Mouse (Mus musculus): Measurements from ENCODE around the gene Cdc27. TPM values are rescaled to one million over a fixed set of nuclear protein-coding genes. Genes with fewer than 3 reads are reported as not detected.
"Not testable (repeated sequence)": the region's sequence is repeated elsewhere in the genome, so short reads cannot be mapped to it uniquely, and the experiment has no call there.

The Cdc27 gene
- total RNA-seq, 4 experiments from 2014 or later: 27.6 to 31.0 (median 29.0) TPM

DNA sequence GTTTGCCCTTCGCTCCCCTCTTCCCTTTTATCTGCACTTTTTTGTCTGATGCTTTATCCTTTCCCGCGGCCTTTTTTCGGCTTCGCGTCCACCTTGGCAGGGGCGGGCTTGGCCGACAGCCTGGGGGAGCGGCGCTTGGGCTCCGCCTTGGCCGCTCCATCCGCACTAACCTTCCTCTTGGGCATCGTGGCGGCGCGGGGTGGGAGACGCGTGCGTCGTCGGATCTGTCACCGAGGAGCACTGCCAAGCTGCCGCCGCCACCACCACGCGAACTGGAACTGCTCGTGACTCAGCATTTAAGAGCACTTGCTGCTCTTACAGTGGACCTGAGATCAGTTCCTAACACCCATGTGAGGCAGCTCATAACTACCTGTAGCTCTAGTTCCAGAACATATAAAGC is 21.0 kb upstream of the Cdc27 start:
- peak in 1 of 2 experiments; percentile 28 for DNase-seq (ENCODE audit: low spot score in 2 of 2)

DNA sequence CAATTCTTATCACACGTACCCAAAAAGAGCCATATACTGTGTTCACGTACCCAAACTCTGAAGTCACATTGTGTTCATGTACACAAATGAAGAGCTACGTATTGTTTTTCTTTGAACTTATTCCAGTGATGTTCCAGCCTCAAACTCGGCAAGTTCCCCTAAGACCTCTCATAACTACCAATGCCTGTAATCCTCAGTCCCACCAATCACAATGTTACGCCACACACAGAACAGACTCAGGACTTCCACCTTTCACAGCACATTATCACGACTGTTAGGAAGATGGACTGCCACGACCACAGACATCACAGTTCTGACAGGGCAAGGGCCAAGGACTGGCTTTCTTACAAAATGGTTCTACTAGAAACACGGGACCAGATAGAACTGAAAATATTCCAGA is 20.1 kb upstream of the Cdc27 start:
- DNase-seq (ENCODE audit: low spot score in 2 of 2): not testable (repeated sequence)

DNA sequence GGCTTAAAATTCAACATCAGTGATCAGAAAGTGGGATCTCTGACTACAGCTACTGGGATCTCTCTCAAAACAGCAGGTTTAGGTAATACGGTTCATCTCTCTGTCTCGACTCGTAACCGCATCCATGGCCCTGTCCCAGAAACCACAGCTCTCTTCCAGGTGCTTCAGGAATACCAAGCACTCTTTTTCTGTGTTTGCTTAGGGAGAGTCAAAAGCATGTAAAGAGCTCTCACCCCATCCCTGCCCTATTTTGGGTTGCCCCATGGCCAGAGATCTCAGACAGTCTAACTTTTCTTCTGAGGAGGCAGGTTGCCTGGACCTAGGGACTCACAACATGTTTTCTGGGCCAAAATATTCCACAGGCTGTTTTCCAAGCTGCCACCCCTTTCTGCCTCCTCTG is 17.9 kb upstream of the Cdc27 start:
- no peak for DNase-seq (ENCODE audit: low spot score in 2 of 2)

DNA sequence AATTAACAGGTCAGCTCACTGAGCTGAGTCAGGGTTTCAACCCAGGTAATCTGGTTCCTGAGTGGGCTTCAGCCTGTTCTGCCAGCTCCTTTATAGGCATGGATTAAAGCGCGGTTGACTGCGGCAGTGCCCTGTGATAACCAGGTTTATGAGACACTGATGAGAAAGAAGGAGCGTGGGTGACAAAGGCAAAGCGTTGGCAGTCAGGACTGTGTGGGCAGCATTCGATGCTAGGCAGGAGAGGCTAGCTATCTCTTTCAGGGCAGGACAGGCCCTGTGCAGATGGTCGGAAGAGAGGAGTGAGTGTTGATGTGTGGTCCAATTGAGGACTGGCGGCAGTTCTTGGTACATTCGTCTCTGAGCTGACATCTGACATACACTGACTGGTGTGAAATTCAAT is 17.3 kb upstream of the Cdc27 start:
- no peak for DNase-seq (ENCODE audit: low spot score in 2 of 2)

DNA sequence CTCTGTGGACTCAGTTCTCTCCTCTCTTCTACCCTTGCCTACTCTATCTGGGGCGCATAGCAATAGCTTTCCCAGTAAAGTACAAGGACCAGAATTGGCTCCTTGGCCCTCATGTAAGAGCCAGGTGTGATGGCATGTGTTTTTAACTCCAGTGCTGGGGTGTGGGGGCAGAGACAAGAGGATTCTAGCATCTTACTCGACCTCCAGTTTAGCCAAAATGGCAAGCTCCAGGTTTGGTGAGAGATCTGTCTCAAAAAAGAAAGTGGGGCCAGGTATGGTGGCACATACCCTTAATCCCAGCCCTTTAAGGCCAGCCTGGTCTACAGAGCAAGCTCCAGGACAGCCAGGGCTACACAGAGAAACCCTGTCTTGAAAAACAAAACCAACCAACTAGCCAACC is 16.4 kb upstream of the Cdc27 start:
- DNase-seq (ENCODE audit: low spot score in 2 of 2): no peak

DNA sequence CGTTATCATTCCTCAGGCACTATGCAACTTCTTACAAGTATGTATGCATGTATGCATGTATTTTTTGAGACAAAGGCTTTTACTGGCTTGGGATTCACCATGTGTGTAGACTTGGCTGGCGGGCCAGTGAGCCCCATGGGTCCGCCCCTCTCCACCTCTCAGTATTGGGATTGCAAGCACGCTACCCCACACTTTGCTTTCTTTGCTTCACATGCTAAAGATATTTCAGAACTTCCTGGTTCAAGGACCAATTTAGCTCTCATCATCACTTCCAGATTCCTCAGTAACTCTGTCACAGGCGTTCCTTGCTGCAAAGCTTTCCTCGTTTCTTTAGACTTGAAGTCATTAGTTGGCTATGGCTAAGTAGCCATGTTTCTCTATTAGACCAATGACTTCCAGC is 15.7 kb upstream of the Cdc27 start:
- DNase-seq (ENCODE audit: low spot score in 2 of 2): no peak

DNA sequence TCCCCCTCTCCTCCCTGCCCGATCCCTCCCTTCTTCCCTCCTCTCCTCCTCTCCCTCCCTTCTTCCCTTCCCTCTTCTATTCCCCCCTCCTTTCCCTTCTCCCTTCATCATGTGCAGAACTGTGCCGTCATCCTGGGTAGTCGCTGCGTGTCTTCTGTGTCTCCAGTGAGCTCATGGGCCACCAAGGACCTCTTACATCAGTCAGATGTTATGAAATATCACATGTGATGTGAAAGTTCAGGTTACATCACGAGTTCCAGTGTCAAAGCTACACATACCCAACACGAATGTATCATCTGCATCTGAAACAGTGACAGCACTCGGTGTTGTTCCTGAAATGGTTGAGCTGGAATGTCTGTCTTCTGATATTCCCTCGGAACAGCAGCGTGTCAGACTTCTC is 14.8 kb upstream of the Cdc27 start:
- DNase-seq (ENCODE audit: low spot score in 2 of 2): no peak

DNA sequence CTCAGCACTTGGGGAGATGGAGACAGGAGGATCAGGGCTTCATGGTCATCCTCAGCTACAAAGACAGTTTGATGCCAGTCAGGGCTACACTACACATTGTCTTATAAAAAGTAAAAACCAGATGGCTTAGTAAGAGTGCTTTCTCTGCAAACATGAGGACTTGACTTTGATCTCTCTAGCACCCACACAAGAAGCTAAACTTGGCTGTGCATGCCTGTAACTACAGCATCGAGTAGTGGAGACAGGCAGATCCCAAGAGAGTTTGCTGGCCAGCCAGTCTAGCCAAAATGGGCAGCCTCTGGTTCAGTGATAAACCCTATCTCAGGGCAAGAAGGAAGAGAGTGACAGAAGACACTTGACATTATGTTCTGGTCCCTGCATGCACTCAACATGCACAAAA is 13.1 kb upstream of the Cdc27 start:
- no peak for DNase-seq (ENCODE audit: low spot score in 2 of 2)

DNA sequence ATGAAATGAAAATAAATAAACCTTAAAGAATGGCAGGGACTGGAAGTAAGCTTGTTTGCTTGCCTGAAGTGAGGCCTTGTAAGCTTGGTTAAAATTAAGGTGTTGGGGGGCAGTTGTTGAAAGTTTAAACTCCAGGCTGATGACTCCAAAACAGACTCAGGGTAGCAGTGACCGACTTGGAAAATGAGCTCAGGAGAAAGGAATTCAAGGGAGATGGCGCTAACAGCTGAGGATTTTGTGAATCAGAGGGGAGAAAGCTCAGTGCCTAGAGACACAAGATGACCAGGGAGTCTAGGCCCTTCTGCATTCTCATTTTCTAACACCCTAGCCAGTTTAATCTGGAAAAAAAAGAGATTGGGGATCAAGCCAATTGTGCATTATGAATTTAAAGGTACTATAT is 10.6 kb upstream of the Cdc27 start:
- no peak for DNase-seq (ENCODE audit: low spot score in 2 of 2)

DNA sequence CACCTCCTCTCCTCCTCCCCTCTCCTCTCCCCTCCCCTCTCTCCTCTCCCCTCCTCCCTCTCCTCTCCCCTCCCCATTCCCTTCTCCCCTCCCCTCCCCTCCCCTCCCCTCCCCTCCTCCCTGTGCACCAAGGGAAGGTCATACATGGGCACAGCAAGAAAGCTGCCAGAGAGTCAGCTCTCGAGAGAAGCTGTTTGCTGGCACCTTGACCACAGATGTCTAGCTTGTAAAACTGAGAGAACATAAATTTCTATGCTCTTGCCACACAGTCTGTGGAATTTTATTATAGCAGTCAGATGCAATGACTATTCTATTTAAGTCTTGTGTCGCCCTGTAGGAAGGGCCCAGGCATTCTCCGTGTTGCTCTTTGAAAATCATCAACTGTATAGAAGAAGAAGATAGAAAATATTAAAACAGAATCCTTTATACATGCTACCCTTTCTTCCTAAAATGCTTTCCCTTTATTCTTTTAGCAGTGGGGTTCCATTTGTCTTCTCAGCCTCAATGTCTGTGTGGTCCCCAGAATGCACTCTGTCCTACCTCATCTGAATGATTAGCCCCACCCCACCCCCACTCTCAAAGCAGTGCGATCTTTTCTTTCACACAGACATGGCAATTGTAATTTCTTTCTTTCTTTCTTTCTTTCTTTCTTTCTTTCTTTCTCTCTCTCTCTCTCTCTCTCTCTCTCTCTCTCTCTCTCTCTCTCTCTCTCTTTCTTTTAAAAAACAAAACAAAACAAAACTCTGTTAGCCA is 8.4 kb upstream of the Cdc27 start:
- DNase-seq (ENCODE audit: low spot score in 2 of 2): no peak

DNA sequence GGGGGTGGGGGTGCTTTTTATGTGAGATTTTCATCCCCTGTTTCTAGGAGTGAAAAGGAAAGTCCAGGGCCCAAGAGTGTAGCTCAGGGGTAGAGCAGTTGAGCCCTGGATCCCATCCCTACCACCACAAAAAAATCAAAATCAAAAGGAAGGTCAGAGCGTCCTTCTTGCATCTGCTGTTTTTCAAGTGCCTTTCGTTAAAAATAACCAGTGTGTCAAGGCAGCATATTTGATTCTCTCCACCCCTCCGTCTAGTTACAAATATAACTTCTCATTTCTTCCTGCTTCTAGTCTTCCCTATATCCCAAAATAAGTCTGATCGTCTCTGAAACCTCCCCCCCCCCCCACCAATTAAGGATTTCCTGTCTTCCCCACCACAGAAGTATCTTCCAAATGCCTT is 7.6 kb upstream of the Cdc27 start:
- DNase-seq (ENCODE audit: low spot score in 2 of 2): no peak

DNA sequence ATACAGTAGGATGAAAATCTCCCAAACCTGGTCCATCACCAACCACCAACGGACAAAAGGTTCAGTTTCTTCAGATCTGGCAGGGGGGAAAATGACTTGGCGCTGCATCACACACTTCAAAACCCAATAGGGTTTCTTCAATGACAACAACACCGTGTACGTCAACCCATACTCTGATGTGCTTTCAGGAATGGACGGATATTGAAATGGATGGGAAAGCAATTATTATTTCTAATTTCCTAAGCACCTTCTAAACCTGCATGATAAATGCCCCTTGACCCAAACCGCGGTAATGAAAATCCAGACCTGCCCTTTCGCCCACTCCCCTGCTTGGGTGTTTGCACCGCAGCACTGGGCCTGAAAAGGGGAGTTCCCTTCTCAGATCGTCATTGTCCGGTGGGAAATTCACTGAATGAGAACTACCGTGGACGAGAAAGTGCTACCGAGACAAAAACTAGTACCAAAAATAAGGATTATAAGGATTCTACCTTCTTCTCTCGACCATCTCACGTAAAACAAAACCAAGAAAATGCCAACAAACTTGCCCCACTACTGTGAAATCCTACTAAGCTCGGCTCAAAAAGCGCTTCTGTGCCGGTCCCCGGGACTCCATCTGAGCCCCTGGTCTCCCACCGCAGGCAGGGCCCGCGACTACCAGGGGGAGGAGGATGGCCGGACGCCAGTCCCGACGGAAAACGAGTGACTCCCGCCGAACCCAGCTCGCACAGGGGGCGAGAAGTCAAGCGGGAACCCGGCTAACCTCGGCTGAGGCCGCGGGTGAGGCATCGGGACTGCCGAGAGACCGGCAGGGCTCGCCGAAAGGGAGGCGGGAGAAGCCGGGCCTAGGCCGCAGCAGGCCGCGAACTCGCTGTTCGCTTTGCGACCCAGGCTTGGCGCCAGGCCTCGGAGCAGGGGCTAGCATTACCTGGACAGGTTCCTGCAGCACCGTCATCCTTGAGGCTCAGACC is 698 bp downstream of the Cdc27 start:
- DNase-seq (ENCODE audit: low spot score in 2 of 2): peak in 1 of 2 experiments; percentile 69

DNA sequence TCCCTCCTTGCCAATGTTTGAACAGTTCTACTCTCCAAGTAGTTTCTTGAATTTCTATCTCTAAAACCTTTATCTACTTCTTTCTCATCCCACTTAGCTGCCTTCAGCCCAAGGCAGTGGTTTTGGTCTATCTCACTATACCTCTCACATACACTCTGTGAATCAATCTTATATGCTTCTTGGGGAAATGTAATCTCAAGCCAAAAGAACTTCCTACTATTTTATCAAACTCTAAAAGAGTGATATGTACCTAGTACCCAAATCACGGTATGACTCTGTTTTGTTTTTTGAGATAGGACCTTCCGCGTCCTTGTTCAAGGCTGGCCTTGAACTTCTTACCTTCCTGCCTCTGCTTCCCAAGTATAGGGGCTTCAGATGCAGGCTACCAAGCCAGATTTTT is 2.9 kb downstream of the Cdc27 start:
- DNase-seq (ENCODE audit: low spot score in 2 of 2): no peak

DNA sequence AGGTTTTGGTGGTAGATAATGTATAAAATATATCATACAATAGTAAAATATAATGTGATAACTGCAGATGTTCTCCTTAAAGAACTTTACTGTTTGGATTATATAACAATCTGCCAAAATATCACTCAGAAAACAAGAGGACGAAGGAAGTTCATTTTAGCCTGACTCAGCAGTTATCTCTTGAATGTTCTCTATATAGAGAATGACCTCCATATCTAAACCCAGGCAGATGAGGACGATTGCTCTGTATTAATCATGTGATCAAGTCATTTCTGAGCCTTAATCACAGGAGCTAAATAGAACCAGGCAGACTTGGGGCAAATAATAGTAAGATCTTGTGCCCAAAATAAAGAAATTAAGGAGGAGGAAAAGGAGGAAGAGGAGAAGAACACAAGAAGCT is 5.9 kb downstream of the Cdc27 start:
- no peak for DNase-seq (ENCODE audit: low spot score in 2 of 2)

DNA sequence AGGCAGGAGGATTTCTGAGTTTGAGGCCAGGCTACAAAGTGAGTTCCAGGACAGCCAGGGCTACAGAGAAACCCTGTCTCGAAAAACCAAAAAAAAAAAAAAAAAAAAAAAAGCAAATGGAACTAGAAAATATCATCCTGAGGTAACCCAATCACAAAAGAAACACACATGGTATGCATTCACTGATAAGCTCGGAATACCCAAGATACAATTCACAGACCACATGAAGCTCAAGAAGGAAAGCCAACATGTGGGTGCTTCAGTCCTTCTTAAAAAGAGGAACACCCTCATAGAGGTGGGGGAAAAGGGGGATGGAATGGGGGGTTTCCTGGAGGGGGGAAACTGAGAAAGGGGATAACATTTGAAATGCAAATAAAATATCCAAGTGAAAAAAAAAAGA is 7.1 kb downstream of the Cdc27 start:
- not testable (repeated sequence) for DNase-seq (ENCODE audit: low spot score in 2 of 2)

DNA sequence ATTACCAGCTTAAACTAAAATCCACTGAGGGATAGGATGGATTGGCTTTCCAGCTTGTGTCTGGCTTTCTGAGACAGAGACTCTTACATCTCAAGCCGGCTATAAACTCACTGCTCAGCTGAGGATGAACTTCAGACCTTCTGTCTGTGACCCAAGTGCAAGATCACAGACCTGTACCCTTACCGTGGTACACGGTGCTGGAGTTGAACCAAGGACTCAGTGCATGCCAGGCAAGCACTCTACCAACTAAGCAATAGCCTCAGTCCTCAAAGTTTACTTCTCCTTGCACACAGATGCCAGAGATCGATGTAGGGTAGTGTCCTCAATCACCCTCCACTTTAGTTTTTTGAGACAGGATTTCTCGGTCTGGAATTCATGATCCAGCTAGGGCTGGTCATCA is 10.6 kb downstream of the Cdc27 start:
- no peak for DNase-seq (ENCODE audit: low spot score in 2 of 2)

DNA sequence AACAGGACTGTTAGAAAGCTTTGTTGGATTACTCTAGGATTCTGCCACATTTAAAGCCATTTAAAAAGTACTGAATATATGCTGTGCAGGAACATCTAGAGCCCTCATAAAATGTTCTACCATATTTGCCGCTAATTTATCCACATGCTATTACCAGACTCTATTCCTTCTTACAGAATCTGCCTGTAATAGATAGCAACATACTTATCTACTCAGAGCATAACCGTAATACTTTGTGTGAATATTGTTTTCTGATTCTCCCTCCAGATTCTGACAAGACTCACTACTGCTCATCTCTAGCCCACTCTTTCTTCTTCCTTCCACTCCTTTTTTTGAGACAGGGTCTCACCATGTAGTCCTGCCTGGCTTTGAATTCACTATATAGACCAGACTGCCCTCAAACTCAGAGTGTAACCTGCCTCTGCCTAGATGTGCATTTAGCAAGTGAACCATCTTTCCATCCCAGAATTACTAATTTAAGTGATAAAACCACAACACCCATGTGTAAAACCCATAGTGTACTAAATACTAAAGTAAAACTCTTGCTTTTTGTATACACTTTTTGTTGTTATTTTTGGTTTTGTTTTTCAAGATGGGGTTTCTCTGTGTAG is 12.4 kb downstream of the Cdc27 start:
- no peak for DNase-seq (ENCODE audit: low spot score in 2 of 2)

DNA sequence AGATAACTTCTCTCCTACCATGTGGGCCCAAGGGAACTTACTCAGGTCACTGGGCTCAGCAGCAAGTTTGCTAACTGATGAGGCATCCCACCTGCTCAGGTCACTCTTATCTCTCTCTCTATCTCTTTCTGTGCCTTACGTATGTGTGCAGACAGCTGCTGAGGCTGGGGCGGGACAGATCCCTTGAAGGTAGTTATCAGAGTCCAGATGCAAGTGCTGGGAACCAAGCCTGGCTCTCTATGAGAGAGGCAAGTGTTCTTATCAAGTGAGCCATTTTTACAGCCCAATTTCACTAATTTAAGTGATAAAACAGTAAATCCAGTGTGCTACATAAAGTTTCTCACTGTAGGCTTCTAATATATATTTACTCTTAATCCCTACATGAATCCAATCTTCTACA is 13.6 kb downstream of the Cdc27 start:
- no peak for DNase-seq (ENCODE audit: low spot score in 2 of 2)

DNA sequence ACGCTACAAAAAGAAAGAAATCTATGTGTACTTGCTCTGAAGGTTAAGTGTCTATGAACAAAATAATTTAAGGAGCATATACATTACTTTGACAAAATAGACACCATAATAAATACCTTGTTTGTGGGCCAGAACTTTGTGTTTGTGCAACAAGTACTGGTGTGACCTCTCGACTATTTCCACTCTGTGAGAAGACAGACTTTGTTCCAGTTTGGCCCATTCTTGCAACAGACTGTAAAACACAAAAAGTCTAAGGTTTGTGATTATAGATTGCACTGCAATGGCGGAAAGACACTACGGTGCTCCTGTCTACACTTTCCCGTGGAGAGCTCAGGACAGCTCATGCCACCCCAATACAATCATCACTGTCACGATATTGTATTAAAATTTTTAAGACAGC is 24.5 kb downstream of the Cdc27 start:
- no peak for DNase-seq (ENCODE audit: low spot score in 2 of 2)

DNA sequence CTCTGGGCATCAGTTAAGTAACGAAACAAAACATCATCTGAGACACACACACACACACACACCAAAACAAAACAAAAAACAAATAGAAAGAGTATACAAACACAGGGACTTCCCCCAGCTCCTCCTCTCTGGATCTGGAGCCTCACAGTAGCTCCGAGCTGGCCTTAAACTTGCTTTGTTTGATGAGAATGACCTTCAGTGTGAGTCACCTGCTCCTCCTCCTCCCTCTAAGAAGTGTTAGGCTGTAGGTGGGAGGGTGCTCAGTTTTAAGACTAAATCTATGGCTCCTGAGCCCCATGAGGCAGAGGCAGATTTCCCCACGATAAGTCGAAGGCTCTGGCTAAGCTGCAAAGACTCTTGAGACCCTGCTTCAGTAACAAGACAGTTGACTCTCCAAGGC is 38.0 kb downstream of the Cdc27 start:
- DNase-seq (ENCODE audit: low spot score in 2 of 2): no peak

DNA sequence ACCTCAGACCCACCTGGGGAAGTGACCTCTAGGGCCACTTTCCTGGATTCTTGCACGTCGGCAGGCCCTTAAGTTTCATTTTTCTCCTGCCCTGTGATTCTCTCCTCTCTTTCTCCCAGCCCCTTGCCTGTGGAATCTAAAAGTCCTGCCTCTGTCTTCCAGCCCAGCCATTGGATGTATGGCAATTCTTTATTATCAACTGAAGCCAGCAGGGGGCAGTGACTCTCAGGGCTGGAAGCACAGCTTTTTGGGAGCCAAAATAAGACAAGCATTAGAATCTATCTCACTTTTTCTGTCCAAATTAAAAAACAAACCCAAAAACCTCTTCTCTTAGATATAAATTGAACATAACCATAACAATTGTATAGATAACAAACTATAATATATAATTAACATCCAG is 39.8 kb downstream of the Cdc27 start:
- no peak for DNase-seq (ENCODE audit: low spot score in 2 of 2)

DNA sequence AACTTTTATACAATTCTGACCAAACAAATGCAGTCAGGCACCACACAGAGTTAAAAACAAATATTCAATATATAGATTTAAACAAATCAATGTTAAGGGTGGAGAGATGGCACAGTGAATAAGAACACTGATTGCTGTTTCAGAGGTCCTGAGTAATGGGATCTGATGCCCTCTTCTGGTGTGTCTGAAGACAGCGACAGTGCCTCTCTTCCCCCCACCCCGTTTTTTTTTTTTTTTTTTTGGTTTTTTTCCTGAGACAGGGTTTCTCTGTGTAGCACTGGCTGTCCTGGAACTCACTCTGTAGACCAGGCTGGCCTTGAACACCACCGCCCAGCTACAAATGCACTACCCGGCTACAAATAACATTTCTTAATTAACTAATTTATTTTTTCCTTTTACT is 42.0 kb downstream of the Cdc27 start:
- DNase-seq (ENCODE audit: low spot score in 2 of 2): no peak

Data from gastrocnemius, adult 8-10 months (tissue).